Mouse (Mus musculus) heart, adult 18-20 months (tissue): ENCODE measurements around the gene Gm9833. TPM values are rescaled to one million over a fixed set of nuclear protein-coding genes. Genes with fewer than 3 reads are reported as not detected.
"Not testable (repeated sequence)": the region's sequence is repeated elsewhere in the genome, so short reads cannot be mapped to it uniquely, and the experiment has no call there.

Experiments used
- DNase-seq, 2 experiments: peaks; one replicate each; pipeline ENCODE4 v3.0.0; 2021 to 2022; ENCODE audit warnings: mixed read lengths in 1 of 2
- long read RNA-seq, 2 experiments: library from polyadenylated mRNA; stranded (forward); transcript quantifications; one replicate each; pipeline ENCODE4 v2.0.0; 2021
- total RNA-seq, 2 experiments: library from RNA; stranded (reverse); gene quantifications; 2 replicates each; pipeline ENCODE4 v1.2.3; 2021

Gm9833 gene
- total RNA-seq = under 1 TPM; 0.50 to 0.67 TPM
- long read RNA-seq, experiment 1 = 0 reads
- long read RNA-seq, experiment 2 = 0 reads

DNA sequence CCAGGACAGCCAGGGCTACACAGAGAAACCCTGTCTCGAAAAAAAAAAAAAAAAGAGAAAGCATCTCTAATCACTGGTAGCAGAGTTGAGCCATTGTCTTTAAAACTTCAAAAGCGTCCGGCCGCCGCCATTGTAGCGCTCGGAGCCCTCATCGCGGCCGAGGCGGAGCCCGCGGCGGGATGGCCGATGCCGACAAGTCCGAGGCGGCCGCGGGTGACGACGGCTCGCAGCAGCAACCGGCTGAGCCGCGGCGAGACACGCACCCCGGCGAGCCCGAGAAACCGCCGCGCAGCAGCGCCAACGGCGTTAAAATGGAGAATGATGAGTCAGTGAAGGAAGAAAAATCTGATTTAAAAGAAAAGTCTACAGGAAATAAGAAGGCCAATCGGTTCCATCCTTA, at the start of gene Gm9833:
TSS of gene Gm9833 (plus strand) at position 117 of the 400 bp plus-strand sequence.
- not testable (repeated sequence) for DNase-seq

DNA sequence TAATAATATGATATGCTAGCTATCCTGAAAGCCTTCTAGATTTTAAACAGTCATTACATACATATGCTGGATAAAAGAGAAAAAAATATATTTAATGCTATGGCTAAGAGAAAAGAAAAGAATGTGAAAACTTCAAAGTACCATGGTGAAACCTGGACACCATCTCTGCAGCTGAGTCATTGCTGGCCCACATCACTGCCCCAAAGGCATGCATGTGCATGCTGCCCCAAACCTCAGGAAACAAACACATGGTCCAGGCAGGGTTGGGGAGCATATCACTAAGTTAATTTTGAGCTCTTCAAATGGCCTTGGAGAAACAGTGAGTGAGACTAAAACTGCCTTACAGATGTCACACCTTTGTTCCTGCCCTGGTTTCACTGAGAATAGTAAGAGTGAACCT, 17.8 kb upstream of the Gm9833 start:
- DNase-seq = no peak

GRCm38 (mm10) chr3:10075826-10076225, 12.1 kb upstream of the Gm9833 start:
- DNase-seq = no peak

DNA sequence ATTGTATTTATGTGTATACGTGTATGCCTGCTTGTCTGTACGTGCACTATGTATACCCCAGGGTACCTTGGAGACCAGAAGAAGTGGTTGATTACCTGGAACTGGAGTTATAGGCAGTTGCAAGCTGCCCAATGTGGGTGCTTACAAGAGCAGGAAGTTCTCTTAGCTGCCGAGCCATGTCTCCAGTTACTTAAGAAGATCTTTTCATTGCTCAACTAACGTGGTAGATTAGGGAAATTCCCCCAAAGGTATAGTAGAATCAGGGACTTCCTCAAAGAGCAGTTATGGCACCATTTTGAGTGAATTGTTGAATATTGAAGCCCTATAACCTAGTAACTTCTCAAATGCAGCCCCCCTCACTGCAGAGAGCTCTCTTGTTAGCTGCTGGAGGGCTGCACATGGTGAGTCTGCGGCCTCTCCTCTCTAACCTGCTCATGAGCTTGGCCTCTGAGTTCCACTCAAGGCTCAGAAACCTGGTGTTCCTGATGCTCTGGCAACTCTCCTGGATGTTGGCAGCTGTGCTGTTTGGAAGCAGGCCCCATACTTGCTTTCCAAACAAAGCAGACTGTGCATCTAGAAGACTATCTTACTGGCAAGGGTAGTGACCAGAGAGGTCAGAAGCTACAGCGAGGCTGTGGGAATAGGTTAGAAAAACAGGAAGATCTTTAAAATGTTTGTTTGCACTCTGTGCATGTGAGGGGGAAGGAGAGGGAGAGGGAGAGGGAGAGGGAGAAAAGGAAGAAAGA, 10.6 kb upstream of the Gm9833 start:
- peak; percentile 63 to 75 for DNase-seq

DNA sequence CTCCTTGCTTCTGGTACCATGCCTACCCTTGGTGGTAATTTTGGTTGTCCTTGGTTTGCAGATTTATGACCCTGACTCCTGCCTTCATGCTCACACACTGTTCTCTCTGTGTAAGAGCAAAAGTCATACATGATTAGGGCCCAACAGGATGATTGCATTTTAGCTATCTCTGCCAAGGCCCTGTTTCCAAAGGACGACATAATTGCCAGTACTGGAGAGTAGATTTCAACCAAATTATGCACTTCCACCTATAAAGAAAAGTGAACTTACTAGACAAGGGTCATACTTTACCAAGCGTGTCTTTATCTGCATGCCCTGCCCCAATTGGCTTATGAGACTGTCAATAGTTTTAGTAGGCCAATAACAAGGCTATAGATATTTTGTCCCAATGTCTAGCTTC, 9.8 kb upstream of the Gm9833 start:
- DNase-seq = no peak

- DNase-seq = no peak
Measured at GRCm38 (mm10) chr3:10081336-10081735, 6.6 kb upstream of the Gm9833 start.

GRCm38 (mm10) chr3:10081911-10082541, 5.9 kb upstream of the Gm9833 start:
- DNase-seq = no peak

DNA sequence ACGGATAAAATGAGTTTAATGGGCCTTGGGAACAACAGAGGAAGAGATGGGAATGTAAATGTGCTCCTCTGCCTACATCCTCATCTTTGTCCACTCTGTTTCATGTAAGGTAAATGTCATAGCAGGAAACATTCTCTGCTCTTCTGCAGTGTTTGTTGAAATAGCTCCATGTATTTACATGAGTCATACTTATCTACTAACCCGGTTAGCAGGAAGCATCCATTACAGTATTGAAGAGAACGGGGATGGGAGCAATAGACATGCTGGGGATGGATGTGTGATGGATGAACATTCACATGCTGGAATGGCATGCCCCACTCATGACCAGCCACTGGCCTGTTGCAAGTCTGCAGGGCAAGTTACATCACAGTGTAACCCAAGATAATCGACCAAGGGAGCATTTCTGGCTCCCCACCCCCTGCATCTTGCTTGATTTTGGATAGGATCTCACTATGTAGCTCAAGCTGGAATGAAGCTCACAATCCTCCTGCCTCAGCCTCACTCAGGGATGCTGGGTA, 5.3 kb upstream of the Gm9833 start:
- DNase-seq = no peak

- DNase-seq = no peak
Measured at GRCm38 (mm10) chr3:10084102-10084501, 3.8 kb upstream of the Gm9833 start.

DNA sequence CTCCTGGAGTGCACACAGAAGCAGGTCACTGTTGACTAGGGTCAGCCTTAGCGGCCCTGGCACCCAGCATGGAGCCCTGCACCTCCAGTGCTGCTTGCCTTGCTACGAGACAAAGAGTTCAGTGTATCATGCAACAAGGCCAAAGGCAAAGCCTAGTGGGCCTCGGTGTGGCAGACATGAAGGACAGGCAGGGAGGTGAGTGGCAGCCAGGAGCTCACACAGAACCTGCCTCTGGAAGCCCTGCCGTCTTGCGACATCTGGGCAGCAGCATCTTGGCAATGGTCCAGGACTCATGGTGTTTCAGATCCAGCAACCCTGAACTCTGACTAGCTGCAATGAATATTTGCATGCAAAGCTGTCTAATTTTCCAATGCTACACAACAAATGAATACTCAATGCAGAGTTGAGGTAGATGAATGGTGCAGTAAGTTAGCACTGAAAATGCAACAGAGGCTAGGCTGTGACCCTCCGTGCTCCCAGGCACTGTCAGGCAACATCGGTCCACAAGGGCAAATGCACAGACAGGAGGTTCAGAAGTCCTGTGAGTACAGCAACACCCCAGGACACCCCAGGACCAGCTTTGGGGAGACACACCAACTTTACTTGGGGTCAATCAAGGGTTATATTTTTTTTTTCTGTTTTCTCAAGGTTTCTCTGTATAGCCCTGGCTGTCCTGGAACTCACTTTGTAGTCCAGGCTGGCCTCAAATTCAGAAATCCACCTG, 2.4 kb upstream of the Gm9833 start:
- DNase-seq = no peak

GRCm38 (mm10) chr3:10087511-10087910, 399 bp upstream of the Gm9833 start:
- no peak for DNase-seq

GRCm38 (mm10) chr3:10091616-10092140, 3.8 kb downstream of the Gm9833 start:
- no peak for DNase-seq

DNA sequence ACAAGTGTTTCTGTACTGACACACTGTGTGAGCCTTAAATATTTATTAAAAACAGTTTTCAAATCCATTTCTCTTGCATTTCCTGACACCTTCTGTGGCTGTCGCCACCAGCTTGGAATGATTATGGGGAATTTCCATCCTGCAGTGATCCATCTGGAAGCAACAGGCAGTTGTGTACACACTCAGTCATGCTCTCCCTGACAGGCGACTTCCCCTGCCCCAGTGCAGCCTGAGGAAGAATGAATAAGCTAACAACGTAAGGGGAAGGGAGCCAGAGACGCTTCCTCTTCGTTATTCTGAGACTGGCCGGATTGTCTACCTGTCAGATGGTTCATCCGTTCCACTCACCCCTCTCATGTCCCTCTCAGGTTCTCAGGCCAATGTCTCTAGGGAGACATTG, 4.6 kb downstream of the Gm9833 start:
- no peak for DNase-seq

GRCm38 (mm10) chr3:10092914-10093313, 5.0 kb downstream of the Gm9833 start:
- DNase-seq = no peak

- DNase-seq = peak in 1 of 2 experiments; percentile 66
Measured at GRCm38 (mm10) chr3:10095076-10095622, 7.2 kb downstream of the Gm9833 start.

GRCm38 (mm10) chr3:10099756-10100155, 11.8 kb downstream of the Gm9833 start:
- DNase-seq = no peak

DNA sequence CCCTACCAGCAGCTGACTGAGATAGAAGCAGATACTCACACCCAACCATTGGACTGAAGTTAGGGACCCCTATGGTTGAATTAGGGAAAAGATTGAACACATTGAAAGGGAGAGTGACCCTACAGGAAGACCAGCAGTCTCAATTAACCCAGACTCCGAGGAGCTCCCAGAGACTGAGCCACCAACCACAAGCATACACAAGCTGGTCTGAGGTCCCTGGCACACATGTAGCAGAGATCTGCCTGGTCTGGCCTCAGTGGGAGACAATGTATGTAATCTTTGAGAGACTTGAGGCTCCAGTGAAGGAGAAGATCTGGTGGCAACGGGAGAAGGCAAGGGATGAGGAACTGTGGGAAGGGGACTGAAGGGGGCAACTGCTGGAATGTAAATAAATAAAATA, 23.7 kb downstream of the Gm9833 start:
- no peak for DNase-seq

DNA sequence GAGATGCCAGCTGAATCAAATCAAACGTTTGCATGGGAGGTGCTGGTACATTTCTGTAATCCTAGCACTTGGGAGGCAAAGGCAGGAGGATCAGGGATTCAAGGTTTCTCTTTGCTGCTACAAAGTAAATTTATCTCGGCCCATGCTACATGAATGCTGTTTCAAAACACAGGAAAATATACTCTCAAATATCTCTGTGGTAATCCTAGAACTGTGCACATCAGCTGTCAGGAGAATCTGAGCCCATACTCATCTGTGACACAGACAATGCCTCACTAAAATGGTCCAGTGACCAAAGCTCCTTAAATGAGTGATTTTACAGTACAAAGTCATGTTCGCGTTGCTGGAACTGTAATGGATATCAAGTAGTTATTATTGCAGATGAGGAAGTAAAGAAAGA, 24.3 kb downstream of the Gm9833 start:
- DNase-seq = no peak

DNA sequence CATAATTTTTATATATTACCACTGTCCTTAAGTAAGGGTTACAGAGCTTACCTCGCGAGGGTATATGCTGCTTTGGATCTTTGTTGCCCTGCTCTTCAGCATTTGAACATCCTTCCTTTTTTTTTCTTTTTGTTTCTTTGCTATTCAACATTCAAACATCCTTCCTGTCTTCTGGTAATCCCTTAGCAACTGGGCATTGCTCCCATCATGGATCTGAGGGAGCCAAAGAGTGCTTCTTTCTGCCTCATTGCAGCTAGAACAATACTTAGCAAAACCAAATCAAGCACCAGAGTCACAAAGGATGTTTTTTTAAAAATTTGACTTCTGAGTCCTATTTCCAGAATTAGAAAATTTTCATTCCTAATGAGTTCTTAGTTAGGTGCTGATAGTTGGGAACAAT, 24.8 kb downstream of the Gm9833 start:
- no peak for DNase-seq

- DNase-seq = no peak
Measured at GRCm38 (mm10) chr3:10116531-10116930, 28.6 kb downstream of the Gm9833 start.

GRCm38 (mm10) chr3:10121232-10121631, 33.3 kb downstream of the Gm9833 start:
- DNase-seq = no peak
